Mouse (Mus musculus): ENCODE results near the gene Mdga1.
A peak's percentile ranks its signal among the peaks of the same experiment; 100 is the strongest.

The Mdga1 gene

DNA sequence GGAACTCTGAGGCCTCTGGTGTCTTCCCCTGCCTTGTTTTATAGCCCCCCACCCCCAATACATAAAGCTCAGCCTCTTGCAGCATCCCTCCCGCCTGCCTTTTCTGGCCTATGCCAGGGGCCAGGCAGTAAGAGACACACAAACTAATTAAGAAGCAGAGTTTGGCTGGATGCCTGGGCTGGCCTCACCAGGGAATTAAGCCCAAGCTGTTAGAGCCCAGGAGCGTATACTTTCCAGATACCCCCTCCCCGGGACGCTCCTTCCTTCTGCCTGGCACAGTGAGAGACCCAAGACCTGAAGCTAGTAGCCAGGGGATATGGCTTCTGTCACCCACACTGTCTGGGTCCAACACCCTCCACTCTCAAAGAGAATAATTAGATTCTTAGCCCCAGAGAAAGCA, 83.8 kb downstream of the Mdga1 start:
- peak; percentile 30 for DNase-seq (ENCODE audit: low spot score)

DNA sequence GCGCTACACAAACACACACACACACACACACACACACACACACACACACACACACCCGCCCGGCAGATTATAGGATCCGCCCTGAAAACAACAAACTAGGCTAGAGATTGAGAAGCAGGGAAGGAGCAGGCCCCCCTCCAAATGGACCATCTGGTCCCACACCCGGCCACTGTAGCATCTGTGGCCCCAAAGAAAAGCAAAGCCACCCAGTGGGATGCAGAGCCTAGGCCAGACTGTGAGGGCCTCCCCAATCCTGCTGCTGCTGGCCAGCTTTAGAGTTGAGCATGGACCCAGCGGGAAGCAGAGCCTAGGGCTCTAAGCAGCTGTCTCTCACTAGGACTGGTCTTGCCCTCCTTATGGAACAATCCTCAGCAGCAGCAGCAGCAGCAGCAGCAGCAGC, 85.3 kb downstream of the Mdga1 start:
- no peak for DNase-seq (ENCODE audit: low spot score)

DNA sequence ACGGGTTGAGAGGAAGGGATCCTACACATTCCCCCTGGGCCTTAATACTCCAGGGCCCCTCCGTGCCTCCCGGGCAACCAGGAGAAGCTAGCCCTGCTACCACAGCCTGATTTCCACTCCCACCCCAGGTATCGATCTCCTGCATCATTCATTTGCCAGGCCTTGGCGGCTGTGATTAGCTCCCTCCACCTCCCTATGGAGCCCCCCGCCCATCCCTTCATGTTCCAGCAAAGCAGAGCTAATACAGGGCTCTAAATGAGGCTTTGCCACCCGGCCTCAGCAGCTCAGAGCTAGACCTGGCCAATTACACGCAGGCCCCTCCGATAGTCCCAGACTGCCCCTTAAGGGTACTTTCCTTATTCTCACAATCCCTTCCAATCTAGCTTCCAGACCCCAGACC, 86.5 kb downstream of the Mdga1 start:
- no peak for DNase-seq (ENCODE audit: low spot score)

DNA sequence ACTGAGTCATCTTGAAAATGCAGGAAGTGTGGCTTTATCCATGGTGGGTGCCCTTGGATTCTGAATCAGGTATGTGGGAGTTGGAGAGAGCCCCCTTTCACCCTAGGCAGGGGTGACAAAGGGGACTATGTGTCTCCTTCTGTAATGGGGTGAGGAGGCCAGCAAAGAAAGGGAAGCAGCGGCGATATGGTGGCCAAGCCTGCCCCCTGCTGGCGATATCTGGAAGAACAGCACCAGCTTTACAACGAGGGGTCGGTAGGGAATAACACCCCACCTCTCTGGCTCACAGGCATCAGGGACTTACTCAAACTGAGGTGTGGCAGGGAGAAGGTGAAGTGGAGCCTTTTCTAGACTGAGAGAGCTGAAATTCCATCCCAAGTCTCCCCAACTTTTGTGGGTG, 87.0 kb downstream of the Mdga1 start:
- DNase-seq (ENCODE audit: low spot score): peak; percentile 61

DNA sequence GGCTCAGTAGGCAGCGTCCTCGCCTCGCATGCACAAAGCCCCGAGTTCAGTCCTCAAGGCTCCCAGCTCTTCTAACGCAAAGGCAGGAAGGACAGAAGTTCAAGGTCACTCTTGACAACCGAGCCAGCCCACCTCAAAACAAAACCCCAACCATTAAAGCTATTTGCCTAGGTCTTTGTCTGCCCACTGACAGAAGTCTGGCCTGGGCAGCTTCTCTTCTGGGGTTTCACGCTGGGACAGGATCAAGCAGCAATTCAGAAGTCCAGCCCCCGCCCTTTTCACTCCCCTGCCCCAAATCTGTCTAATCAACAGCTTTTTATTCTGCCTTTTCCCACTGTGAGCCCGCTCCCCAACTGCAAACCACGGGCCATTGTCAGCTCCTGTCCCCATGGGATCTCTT, 89.6 kb downstream of the Mdga1 start:
- DNase-seq (ENCODE audit: low spot score): no peak

DNA sequence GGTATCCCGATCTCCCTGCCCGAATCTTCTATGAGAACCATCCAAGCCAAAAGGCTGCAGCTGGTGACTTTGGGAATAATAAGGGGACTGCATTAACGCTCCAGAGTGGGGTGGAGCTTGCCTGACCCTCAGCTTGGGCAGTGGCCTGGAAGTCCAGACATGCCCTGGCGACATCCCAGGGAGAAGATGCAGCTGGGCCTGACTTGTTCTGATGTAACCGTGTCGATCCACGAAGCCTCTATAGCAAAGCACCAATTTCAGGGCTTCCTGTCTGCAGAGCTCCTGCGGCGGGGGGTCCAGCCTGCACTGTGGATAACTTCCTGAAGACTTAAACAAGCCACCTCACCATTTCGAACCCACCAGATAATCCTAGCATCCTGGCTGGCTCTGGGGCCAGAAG, 90.9 kb downstream of the Mdga1 start:
- no peak for DNase-seq (ENCODE audit: low spot score)

DNA sequence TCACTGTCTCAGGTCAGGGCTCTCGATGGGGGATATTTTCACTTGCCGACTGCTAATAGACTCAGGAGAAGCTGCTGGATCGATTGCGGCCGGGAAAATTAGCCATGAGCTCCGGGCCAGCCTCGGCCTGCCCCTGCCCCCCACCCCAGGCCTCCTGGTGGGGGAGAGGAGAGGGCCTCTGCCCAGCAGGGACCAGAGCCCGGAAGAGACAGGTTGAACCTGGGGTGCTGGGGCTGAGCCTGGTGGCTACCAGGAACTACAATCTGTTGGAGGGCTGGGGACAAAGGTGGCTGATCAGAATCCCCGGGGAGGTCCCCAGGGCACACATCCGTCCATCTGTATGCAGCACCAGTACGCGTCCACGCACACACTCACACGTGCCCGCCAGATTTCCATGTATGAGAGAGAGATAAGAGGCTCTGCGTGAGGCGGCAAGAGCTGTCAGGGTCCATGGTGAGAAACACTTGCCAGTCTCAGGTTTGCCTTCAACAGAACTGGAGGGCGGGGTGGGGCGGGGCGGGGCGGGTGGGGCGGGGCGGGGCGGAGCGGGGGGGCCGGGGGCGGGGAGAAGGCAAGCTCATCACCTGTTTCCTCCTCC, 95.7 kb downstream of the Mdga1 start:
- DNase-seq (ENCODE audit: low spot score): no peak

DNA sequence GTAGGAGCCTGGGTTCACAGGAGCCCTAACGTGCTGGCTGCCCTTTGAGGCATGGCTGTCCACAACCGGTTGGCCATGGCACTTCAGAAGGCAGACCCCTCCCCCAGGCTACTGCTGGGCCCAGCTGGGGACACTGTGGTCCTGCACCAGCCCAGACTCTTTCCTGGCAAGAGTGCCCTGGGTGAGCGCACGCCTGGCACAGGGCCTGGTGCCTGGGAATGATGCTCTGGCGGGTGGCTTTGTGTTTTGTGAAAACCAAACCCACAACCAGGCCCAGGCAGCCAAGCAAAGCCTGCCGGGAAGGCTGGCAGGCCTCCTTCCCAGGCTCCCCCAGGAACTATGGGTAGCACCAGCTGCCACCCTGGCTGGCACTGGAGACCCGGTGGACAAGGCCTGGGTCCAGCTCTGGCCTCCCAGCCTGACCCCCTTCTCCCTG, 96.3 kb downstream of the Mdga1 start:
- DNase-seq (ENCODE audit: low spot score): no peak

DNA sequence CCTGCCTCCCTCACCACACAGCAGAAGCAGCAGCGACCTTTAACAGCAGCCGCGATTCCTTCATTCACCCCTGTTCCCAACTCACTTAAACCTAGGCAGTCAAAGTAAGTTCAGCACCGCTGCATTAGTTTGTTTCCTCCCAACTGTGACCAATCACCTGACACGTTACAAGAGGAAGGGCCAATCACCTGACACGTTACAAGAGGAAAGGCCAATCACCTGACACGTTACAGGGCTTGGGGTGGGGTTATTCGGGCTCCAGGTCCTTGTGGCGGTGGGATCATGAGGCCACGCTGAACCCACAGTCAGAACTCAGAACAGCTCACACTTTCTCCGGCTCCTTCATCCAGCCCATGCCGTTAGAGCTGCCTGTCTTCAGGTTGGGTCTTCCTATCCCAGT, 99.6 kb downstream of the Mdga1 start:
- DNase-seq (ENCODE audit: low spot score): no peak

DNA sequence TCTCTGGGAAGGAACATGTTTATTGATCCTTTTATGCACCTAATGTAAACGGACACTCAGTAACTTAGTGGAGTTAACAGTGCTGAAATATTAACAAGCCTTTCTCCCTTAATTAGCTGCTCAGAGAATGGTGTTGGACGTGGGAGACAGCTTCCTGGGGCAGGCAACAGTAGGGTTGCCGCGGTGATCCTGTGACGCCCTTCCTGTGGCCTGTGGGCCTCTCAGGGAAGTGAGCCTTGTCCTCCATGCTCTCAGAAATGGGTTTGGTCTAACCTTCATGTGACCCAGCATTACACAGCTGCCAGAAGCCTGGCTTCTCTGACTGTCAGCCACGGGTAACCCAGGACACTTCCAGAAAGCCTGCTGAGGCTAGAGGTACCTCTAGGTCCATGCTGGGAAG, 104.0 kb downstream of the Mdga1 start:
- no peak for DNase-seq (ENCODE audit: low spot score)

DNA sequence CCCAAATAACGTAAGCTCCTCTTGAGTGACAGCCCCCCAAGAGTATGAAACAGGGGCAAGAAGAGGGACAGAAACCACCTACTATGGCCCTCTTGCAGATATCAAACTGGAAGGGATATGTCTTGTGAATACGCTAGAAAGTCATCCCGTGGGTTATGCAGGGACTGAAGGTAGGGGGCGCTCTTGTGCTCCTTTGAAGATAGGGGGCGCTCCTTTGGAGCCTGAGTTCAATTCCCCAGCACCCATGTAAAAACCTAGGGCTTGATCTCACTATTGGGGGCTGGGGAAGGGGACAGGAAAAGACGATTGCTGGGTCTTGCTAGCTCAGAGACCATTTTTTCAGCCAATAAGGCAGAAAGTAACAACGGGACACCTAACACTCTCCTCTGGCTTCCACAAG, 105.4 kb downstream of the Mdga1 start:
- no peak for DNase-seq (ENCODE audit: low spot score)

DNA sequence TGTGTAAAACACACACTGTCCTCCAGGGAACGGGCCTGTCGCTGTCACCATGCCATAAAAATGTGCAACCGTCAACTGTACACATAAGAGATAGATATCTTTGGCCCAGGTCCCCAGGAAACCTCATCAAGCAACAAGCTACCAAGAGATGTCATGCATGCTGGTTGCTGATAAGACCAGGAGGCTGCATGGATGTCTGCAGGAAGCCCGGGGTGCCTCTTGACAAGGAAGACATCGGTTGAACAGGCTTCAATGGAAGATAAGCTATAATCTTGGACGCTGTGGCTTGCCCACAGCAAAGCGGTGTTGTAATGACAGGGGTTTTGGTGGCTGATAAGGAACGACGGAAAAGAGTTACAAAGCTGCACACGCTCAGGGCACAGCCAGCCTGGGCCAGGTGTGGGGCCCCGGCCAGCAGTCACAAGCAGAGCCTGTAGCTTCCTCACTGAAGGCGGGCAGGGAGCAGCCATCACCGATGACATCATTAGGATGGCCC, 110.1 kb downstream of the Mdga1 start:
- DNase-seq (ENCODE audit: low spot score): no peak

DNA sequence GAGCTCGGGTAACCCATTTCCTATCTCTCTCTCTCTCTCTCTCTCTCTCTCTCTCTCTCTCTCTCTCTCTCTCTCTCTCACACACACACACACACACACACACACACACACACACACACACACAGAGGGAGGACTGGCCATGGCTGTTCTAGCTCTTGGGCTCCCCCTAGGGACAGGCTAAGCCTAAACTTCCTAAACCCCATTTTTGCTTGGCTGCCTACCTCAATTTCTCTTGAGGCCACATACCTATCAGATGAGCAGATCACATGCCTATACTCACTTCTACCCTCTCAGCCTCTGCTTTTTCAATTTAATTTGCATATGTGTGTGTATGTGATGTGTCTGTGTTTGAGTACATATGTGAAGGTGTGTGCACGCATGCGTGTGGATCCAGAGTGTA, 111.1 kb downstream of the Mdga1 start:
- DNase-seq (ENCODE audit: low spot score): peak; percentile 42

DNA sequence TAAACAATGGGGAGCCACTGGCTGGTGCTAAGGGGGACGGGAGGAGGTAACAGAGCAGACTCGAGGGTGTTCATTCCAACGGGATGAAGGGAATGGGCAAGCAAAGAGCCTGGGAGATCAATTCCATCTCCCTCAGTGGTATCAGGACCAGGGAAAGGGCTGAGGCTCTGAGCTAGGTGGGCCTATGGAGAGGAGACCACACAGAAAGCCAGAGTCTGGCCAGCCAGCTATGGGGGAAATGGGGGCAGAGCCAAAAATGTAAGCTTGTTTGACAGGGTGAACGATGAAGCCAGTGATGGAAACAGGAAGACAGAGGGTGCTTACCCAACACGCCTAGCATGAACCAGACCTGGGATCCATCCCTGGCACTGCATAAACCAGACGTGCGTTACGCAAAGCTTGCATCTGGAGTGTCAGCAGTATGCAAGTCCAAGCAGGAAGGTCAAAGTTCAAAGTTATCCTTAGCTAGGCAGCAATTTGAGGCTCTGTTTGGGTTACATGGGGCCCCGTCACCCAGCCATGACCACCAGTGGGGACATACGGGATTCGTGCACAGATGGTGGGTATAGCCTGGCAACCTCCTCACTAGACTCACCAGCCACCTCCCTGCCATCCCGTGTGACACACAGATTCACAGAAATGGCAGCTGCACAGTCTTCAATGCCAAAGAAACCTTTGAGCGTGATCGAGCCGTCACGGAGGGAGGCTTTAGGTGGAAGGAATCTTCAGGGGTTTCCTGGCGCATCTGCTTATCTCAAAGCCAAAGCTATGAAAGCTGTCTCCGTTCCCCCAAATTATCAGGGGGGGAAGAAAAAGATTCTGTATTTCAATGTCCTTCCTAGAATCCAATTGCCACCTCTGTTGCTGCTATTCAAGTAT, 113.9 kb downstream of the Mdga1 start:
- no peak for DNase-seq (ENCODE audit: low spot score)

DNA sequence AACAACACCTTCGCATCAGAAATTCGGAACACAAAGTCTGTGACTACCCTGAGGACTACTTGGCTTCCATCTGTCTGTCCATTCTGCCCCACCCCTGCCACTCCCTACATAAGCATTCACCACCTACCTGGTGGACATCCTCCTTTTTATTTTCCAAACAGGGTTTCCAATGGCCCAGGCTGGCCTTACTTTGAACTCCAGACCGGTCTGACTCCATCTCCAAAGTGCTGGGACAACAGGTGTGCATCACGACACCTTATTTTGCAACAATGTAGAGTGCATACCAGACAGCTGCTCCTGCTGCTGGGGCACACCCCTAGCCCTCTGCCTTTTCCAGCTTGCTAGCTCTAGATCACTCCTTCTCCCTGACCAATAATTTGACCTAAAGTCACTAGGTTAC, 115.1 kb downstream of the Mdga1 start:
- no peak for DNase-seq (ENCODE audit: low spot score)

DNA sequence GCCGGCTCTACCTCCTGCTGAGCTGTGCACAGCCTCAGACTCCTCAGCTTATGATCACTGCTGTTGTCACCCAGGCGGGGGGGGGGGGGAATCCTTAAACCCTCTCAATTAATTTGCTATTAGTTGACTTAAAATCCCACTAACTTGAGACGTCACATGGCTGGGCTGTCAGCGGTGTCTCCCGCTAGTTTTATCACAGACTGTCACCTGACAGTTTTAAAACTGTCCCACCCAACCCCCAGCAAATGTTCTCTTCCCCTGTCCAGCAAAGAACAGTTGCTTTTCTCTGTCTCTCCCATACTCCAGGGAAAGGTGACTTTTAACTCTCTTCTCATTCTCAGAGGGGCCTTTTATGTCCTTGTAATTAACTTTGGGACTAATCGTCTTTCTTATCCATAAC, 115.5 kb downstream of the Mdga1 start:
- DNase-seq (ENCODE audit: low spot score): no peak

DNA sequence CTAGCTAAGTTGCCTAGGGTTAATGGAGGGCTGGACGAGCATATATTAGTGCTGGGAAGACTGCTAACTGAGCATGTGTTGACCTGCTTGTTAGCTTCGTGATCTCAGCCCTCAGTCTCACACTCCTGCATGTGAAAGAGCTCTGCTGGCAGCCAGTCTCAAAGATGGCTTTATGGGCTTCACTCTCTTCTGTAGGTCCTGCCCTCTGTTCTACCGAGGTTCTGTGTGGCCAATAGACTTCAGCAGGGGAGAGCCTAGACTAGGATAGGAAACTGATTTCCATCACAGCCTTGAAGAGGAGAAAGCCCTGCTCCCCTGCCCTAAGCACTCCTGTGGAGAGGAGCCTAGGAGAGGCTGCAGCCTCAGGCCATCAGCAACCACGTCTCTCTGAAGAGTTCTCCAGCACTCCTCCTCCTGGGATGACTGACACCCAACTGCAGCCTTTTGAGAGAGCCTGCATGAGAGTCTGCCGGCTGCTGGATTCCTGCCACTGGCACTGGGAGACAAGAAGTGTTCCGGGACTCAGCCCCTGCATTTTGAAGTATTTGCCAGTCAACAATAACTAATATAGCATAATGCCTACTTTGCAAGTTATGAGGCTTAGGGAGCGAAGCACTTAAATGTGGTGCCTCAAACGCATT, 116.9 kb downstream of the Mdga1 start:
- DNase-seq (ENCODE audit: low spot score): no peak

DNA sequence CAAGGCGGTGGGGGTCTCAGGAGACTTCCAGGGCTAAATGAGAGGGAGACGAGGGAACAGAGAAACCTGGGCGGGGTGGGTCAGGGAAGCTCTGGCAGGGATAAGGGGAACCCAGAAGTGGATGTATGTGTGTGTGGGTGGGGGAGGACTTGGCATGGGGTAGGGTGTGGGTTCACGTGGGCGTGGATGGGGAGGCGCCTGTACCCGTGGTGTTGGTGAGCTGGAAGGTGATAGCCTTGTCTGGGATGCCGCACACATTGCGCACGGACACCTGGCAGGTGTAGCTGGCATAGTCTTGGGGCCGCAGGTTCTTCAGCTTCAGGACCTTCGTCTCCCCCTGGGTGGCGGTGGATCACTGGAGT, 120.5 kb downstream of the Mdga1 start:
- DNase-seq (ENCODE audit: low spot score): no peak

DNA sequence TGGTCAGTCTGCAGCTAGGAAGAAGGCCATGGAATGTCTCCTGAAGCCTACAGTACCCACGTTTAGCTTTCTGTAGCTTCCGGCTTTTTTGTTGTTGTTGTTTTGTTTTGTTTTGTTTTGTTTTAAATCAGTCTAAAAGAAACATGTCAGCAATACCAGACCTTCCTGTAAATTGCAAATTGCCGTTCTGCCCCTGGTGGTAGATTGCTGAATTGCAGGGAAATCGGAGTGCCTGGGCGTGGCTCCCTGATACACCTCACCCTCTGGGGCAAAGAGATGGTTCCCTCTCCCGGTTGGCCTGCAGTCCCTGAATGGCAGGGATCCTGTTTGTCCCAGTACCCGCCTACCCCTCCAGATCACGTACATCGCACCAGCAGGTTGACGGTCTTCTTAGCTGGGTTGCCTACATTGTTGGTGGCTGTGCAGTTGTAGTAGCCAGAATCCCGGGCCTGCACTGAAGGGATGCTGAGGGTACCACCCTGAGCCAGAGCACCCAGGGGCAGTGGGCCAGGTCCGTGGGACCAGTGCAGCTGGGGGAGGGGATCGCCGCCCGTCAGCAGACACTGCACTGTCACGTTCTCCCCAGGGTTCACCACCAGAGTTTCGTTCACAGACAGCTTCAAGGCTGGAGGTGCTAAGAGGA, 121.0 kb downstream of the Mdga1 start:
- DNase-seq (ENCODE audit: low spot score): peak; percentile 64

DNA sequence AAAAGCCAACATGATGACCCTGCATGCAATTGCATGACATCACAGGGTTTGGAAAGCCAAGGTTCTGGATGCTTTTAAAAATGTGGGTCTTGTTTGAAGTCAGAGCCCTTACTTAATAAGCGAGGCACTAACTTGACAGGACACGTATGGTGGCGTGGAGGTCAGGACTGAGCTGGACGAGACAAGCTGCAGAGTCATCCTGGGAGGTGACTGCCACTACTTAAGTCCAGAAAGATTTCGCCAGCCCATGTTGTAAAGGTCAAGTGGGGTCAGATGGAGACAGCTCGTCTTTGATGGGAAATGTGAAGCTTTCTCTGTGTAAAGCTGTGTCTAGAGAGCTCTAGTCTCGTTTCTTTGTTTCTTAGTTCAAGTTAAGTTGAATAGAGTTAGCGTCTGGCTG, 122.6 kb downstream of the Mdga1 start:
- DNase-seq (ENCODE audit: low spot score): no peak

DNA sequence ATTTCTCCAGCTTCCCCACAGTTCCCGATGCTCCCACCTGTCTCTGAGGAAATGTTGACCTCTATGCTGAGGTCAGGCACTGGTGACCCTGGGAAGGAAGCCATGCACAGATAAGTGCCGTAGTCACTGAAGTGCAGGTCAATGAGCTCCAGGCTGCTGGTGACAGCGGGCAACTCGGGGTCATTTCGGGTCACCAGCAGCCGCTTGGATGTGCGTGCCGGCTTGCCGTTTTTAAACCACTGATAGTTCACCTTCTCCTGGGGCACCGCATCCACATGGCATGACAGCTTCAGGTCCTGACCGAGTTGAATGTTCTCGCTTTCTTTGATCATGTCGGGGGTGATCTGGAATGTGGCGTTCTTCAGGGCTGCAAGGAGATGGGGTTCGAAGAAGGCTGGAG, 123.6 kb downstream of the Mdga1 start:
- DNase-seq (ENCODE audit: low spot score): no peak

DNA sequence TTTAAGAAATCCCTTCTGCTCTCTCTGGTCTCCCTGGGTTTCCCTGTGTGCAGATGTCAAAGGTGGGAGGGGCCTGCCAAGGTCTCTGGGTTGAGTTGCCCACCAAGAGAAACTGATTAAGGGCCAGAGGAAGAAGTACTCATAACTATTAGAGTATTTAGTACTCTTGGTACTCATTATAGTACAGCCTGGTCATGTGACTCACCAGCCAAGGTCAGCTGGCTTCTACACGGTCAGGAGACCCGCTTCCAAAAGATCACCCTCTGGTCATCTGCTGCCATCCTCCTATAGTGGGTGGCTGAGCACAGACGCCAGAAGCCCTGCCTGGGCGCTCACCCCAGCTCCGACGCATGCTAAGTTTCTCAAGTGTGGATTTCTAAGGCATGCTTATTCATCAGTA, 124.9 kb downstream of the Mdga1 start:
- no peak for DNase-seq (ENCODE audit: low spot score)

All from adipocyte (in vitro differentiated cells).